Mouse (Mus musculus): ENCODE results near the gene Ankrd13d. TPM values are rescaled to one million over a fixed set of nuclear protein-coding genes. Genes with fewer than 3 reads are reported as not detected.

Gene Ankrd13d
- polyA plus RNA-seq, 1 experiment from 2014 or later: 13.5 TPM

GRCm38 (mm10) chr19:4280425-4280824 lies 2.5 kb downstream of the Ankrd13d start:
- Histone ChIP-seq H3K36me3 (peaks cover 21% of the 10 kb centered on the region), H3K9me3 (peaks cover 3% of the 10 kb centered on the region; the same call in 1 of the 2 replicates), H3K9ac (no peak overlapping the region), H3K4me1 (peaks cover 16% of the 10 kb centered on the region), H3K27me3 (no peaks in the 10 kb centered on the region), H3K4me2 (no peak overlapping the region), H3K27ac (no peak overlapping the region), H3K4me3 (no peak overlapping the region)
- 95% methylated on average over 9 of the region's 9 CpGs for WGBS
- ATAC-seq (ENCODE audit: insufficient number of reproducible peaks, insufficient read depth, low FRiP score, low TSS enrichment, low read depth): no peak

GRCm38 (mm10) chr19:4279487-4279886 lies 3.5 kb downstream of the Ankrd13d start:
- Histone ChIP-seq H3K9ac (no peak overlapping the region), H3K36me3 (peaks cover 17% of the 10 kb centered on the region), H3K4me2 (no peak overlapping the region), H3K27me3 (no peaks in the 10 kb centered on the region), H3K27ac (no peak overlapping the region), H3K9me3 (peaks cover 3% of the 10 kb centered on the region; the same call in 1 of the 2 replicates), H3K4me1 (peaks cover 16% of the 10 kb centered on the region), H3K4me3 (no peak overlapping the region)
- WGBS: 97% methylated on average over 1 of the region's 1 CpGs
- ATAC-seq (ENCODE audit: insufficient number of reproducible peaks, insufficient read depth, low FRiP score, low TSS enrichment, low read depth): no peak

GRCm38 (mm10) chr19:4270972-4271371 lies 12.0 kb downstream of the Ankrd13d start:
- H3K9ac ChIP-seq: no peak overlapping the region
- H3K4me2 ChIP-seq: no peak overlapping the region
- peaks cover 21% of the 10 kb centered on the region for H3K36me3 ChIP-seq
- H3K27ac ChIP-seq: no peak overlapping the region
- peaks cover 30% of the 10 kb centered on the region for H3K27me3 ChIP-seq
- H3K4me1 ChIP-seq: peaks cover 14% of the 10 kb centered on the region
- WGBS: 92% methylated on average over 11 of the region's 11 CpGs
- H3K9me3 ChIP-seq: peaks cover 3% of the 10 kb centered on the region; the same call in 1 of the 2 replicates
- no peak for ATAC-seq (ENCODE audit: insufficient number of reproducible peaks, insufficient read depth, low FRiP score, low TSS enrichment, low read depth)
- no peak overlapping the region for H3K4me3 ChIP-seq

- no peak overlapping the region for H3K27ac ChIP-seq
- ATAC-seq (ENCODE audit: insufficient number of reproducible peaks, insufficient read depth, low FRiP score, low TSS enrichment, low read depth): no peak
- peaks cover 30% of the 10 kb centered on the region for H3K27me3 ChIP-seq
- H3K4me1 ChIP-seq: peaks cover 14% of the 10 kb centered on the region
- peaks cover 25% of the 10 kb centered on the region for H3K36me3 ChIP-seq
- H3K4me3 ChIP-seq: no peak overlapping the region
- 65% methylated on average over 6 of the region's 6 CpGs for WGBS
- no peak overlapping the region for H3K9ac ChIP-seq
- no peak overlapping the region for H3K4me2 ChIP-seq
- H3K9me3 ChIP-seq: no peaks in the 10 kb centered on the region
Measured at GRCm38 (mm10) chr19:4270187-4270586, 12.8 kb downstream of the Ankrd13d start.

- Histone ChIP-seq H3K4me1 (peaks cover 14% of the 10 kb centered on the region), H3K36me3 (peaks cover 34% of the 10 kb centered on the region), H3K9ac (peak within 1 kb of the TSS; percentile 76), H3K4me2 (peak within 1 kb of the TSS; percentile 74), H3K27ac (0 out of 2 replicates have a peak within 1 kb of the TSS, but pooled peaks have one; percentile 19), H3K4me3 (peak within 1 kb of the TSS; percentile 58), H3K9me3 (no peaks in the 10 kb centered on the region), H3K27me3 (peaks cover 30% of the 10 kb centered on the region)
- WGBS: 4% methylated on average over 46 of the region's 46 CpGs
- ATAC-seq (ENCODE audit: insufficient number of reproducible peaks, insufficient read depth, low FRiP score, low TSS enrichment, low read depth): peak; percentile 78
Measured at GRCm38 (mm10) chr19:4268566-4269361, 14.2 kb downstream of the Ankrd13d start, which contains the start of gene Ssh3. Ssh3 (minus strand) TSS chr19:4269180.

GRCm38 (mm10) chr19:4265956-4266355 lies 17.0 kb downstream of the Ankrd13d start:
- no peak overlapping the region for H3K27ac ChIP-seq
- H3K27me3 ChIP-seq: peaks cover 30% of the 10 kb centered on the region
- no peak for ATAC-seq (ENCODE audit: insufficient number of reproducible peaks, insufficient read depth, low FRiP score, low TSS enrichment, low read depth)
- H3K4me3 ChIP-seq: no peak overlapping the region
- 67% methylated on average over 4 of the region's 4 CpGs for WGBS
- H3K4me2 ChIP-seq: no peak overlapping the region
- H3K36me3 ChIP-seq: peaks cover 16% of the 10 kb centered on the region
- no peak overlapping the region for H3K9ac ChIP-seq
- H3K9me3 ChIP-seq: no peaks in the 10 kb centered on the region
- H3K4me1 ChIP-seq: peaks cover 14% of the 10 kb centered on the region

GRCm38 (mm10) chr19:4264171-4264780 lies 18.7 kb downstream of the Ankrd13d start:
- Histone ChIP-seq H3K4me3 (no peak overlapping the region), H3K27me3 (peaks cover 17% of the 10 kb centered on the region; the same call in 1 of the 2 replicates), H3K4me2 (no peak overlapping the region), H3K9me3 (no peaks in the 10 kb centered on the region), H3K4me1 (peaks cover 15% of the 10 kb centered on the region), H3K27ac (no peak overlapping the region), H3K9ac (no peak overlapping the region), H3K36me3 (peaks cover 12% of the 10 kb centered on the region; the same call in 1 of the 2 replicates)
- no peak for ATAC-seq (ENCODE audit: insufficient number of reproducible peaks, insufficient read depth, low FRiP score, low TSS enrichment, low read depth)
- 92% methylated on average over 6 of the region's 6 CpGs for WGBS

GRCm38 (mm10) chr19:4263702-4264101 lies 19.2 kb downstream of the Ankrd13d start:
- Histone ChIP-seq H3K4me1 (peaks cover 9% of the 10 kb centered on the region), H3K27me3 (peaks cover 11% of the 10 kb centered on the region; the same call in 1 of the 2 replicates), H3K27ac (no peak overlapping the region), H3K36me3 (peaks cover 12% of the 10 kb centered on the region; the same call in 1 of the 2 replicates), H3K4me3 (no peak overlapping the region), H3K9ac (0 out of 2 replicates have a peak overlapping the region, but pooled peaks have one; percentile 6), H3K4me2 (no peak overlapping the region), H3K9me3 (no peaks in the 10 kb centered on the region)
- 69% methylated on average over 14 of the region's 14 CpGs for WGBS
- ATAC-seq (ENCODE audit: insufficient number of reproducible peaks, insufficient read depth, low FRiP score, low TSS enrichment, low read depth): no peak

- no peak for ATAC-seq (ENCODE audit: insufficient number of reproducible peaks, insufficient read depth, low FRiP score, low TSS enrichment, low read depth)
- H3K27ac ChIP-seq: no peak overlapping the region
- 0 out of 2 replicates have a peak overlapping the region, but pooled peaks have one; percentile 2 for H3K9ac ChIP-seq
- peaks cover 12% of the 10 kb centered on the region; the same call in 1 of the 2 replicates for H3K36me3 ChIP-seq
- H3K4me1 ChIP-seq: peaks cover 7% of the 10 kb centered on the region
- H3K4me2 ChIP-seq: no peak overlapping the region
- WGBS: 73% methylated on average over 6 of the region's 6 CpGs
- H3K4me3 ChIP-seq: no peak overlapping the region
- H3K27me3 ChIP-seq: peaks cover 2% of the 10 kb centered on the region; the same call in 1 of the 2 replicates
- H3K9me3 ChIP-seq: no peaks in the 10 kb centered on the region
Measured at GRCm38 (mm10) chr19:4262756-4263155, 20.2 kb downstream of the Ankrd13d start.

- no peak overlapping the region for H3K27ac ChIP-seq
- H3K4me3 ChIP-seq: no peak overlapping the region
- H3K4me1 ChIP-seq: peaks cover 15% of the 10 kb centered on the region
- no peaks in the 10 kb centered on the region for H3K27me3 ChIP-seq
- peaks cover 12% of the 10 kb centered on the region; the same call in 1 of the 2 replicates for H3K36me3 ChIP-seq
- 52% methylated on average over 8 of the region's 8 CpGs for WGBS
- no peak for ATAC-seq (ENCODE audit: insufficient number of reproducible peaks, insufficient read depth, low FRiP score, low TSS enrichment, low read depth)
- H3K4me2 ChIP-seq: no peak overlapping the region
- no peak overlapping the region for H3K9ac ChIP-seq
- H3K9me3 ChIP-seq: no peaks in the 10 kb centered on the region
Measured at GRCm38 (mm10) chr19:4261038-4261698, 21.8 kb downstream of the Ankrd13d start.

GRCm38 (mm10) chr19:4257897-4258252 lies 25.1 kb downstream of the Ankrd13d start:
- Histone ChIP-seq H3K36me3 (no peaks in the 10 kb centered on the region; the same call in 1 of the 2 replicates), H3K9me3 (no peaks in the 10 kb centered on the region), H3K27ac (no peak overlapping the region), H3K4me2 (peak overlapping the region; percentile 89), H3K4me3 (peak overlapping the region; percentile 67), H3K4me1 (peaks cover 15% of the 10 kb centered on the region), H3K9ac (peak overlapping the region; percentile 77), H3K27me3 (no peaks in the 10 kb centered on the region)
- WGBS: 19% methylated on average over 12 of the region's 12 CpGs
- peak; percentile 8; the same call in 1 of the 2 replicates for ATAC-seq (ENCODE audit: insufficient number of reproducible peaks, insufficient read depth, low FRiP score, low TSS enrichment, low read depth)

Data from embryonic facial prominence, embryonic 13.5 days (tissue).